Mouse (Mus musculus) ES-Bruce4 (cell line): Measurements from ENCODE around the gene Akap7.

ENCODE experiments used
- EP300 ChIP-seq: IDR thresholded peaks from 2 replicates; pipeline ENCODE4 v1.6.1; 2011; ENCODE audit warnings: low read depth, low read length; ENCODE audit not compliant: insufficient read depth
- POLR2A ChIP-seq: IDR thresholded peaks from one replicate; pipeline ENCODE4 v1.8.1; 2011; ENCODE audit warnings: low read length; ENCODE audit not compliant: insufficient read depth

- TF ChIP-seq EP300 (no peak), POLR2A (no peak)
Measured at GRCm38 (mm10) chr10:25295836-25296235, 11.8 kb downstream of the Akap7 start.
